Mouse (Mus musculus) lung, adult 2 months (tissue): ENCODE data around the gene Pithd1.

Experiments used
- CTCF ChIP-seq: fragments of 200-500 bp; IDR thresholded peaks from 2 replicates; pipeline ENCODE4 v1.5.1; 2011; ENCODE audit warnings: mild to moderate bottlenecking, low read length, control low read depth; ENCODE audit not compliant: insufficient read depth
- POLR2A ChIP-seq: fragments of 200-500 bp; IDR thresholded peaks from 2 replicates; pipeline ENCODE4 v1.6.1; 2011; ENCODE audit warnings: low read depth, mild to moderate bottlenecking, control low read depth, low read length, borderline replicate concordance; ENCODE audit errors: extremely low read depth

GRCm38 (mm10) chr4:135965113-135965512 is 22.0 kb downstream of the Pithd1 start:
- TF ChIP-seq CTCF (no peak), POLR2A (no peak)
